Comparison of ENCODE assay signal across 9 mouse cellular contexts in the genomic region with DNA sequence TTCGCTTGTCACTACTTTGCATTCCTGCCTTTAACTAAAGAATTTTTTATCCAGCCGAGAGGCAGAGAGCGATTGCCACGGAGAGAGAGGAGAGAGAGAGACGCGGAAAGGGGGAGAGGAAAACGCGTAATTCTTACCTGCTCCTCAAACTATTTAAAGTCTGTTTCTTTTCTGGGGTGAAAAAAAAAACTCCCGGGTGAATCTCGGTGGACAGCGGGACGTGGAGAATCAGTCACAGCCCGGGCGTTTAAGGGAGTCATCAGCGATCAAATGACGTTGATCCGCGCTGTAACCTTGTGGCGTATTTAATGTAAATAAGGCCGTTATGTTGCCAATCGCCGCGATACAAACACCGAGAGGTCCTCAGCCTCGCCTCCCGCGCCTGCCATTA. TPM values are rescaled to one million over a fixed set of nuclear protein-coding genes. Genes with fewer than 3 reads are reported as not detected.
A peak's percentile ranks its signal among the peaks of the same experiment; 100 is the strongest.
DNase-seq lines count a peak whose midpoint lies in the region; ATAC-seq lines count a peak whose summit lies in the region.
"Had no signal": no experiment of that assay in that cellular context is flagged by ENCODE, and none has a peak within 500 bp of the region (broad histone marks: within the 10 kb centered on the region; RNA-seq: fewer than 3 reads in every experiment).

A gene (minus strand): TSS at position 330 of the 391 bp plus-strand sequence.

- peak within 1 kb of the TSS; percentile 63 for H3K4me3 ChIP-seq in heart, embryonic 11.5 days (ENCODE audit: low read depth, low read length)
- peak within 1 kb of the TSS; percentile 64 for H3K4me3 ChIP-seq in forebrain, embryonic 16.5 days (replicated peaks; ENCODE audit: low read length)
- peak within 1 kb of the TSS; percentile 65 for H3K4me3 ChIP-seq in neural tube, embryonic 14.5 days (ENCODE audit: low read depth, low read length)

- H3K27me3 ChIP-seq in heart, embryonic 11.5 days (ENCODE audit: control insufficient read depth, insufficient read depth, low read length): peaks cover 65% of the 10 kb centered on the region
- no peaks in the 10 kb centered on the region; the same call in 1 of the 2 replicates for H3K27me3 ChIP-seq in forebrain, embryonic 16.5 days (replicated peaks; ENCODE audit: control insufficient read depth, insufficient read depth, low read length)
- no peaks in the 10 kb centered on the region for H3K27me3 ChIP-seq in neural tube, embryonic 14.5 days (ENCODE audit: control insufficient read depth, insufficient read depth, low read length)

- no peak for ATAC-seq in heart, embryonic 11.5 days (replicated peaks; ENCODE audit: insufficient number of reproducible peaks, low FRiP score, low TSS enrichment)
- no peak for ATAC-seq in forebrain, embryonic 16.5 days
- no peak for ATAC-seq in neural tube, embryonic 14.5 days (ENCODE audit: low read depth)

- intact Hi-C loops in left cerebral cortex, postnatal 14 days (cut with DNase I): no loop called here

- no peak for DNase-seq in heart, adult 9 months (ENCODE audit: low spot score in 2 of 2)
- DNase-seq in cerebellum, adult 11-12 months: peak; percentile 56
- no peak for DNase-seq in left cerebral cortex, postnatal 14 days (ENCODE audit: low spot score in 2 of 2)
- no peak for DNase-seq in spleen, adult 18-20 months
- no peak for DNase-seq in T-cell, adult 2 months (ENCODE audit: low spot score)

- no peak within 1 kb of the TSS for H3K27ac ChIP-seq in heart, embryonic 11.5 days (ENCODE audit: low read depth, low read length)
- H3K27ac ChIP-seq in forebrain, embryonic 16.5 days (ENCODE audit: low read length): peak within 1 kb of the TSS; percentile 42
- peak within 1 kb of the TSS; percentile 73 for H3K27ac ChIP-seq in neural tube, embryonic 14.5 days (ENCODE audit: low read depth, low read length)

- under 1% methylated on average over 27 of the region's 27 CpGs for WGBS in heart, embryonic 11.5 days (ENCODE audit: insufficient replicate concordance)
- WGBS in forebrain, embryonic 16.5 days: under 1% methylated on average over 27 of the region's 27 CpGs
- under 1% methylated on average over 27 of the region's 27 CpGs for WGBS in neural tube, embryonic 14.5 days

- no peaks in the 10 kb centered on the region for H3K9me3 ChIP-seq in heart, embryonic 11.5 days (replicated peaks; ENCODE audit: control insufficient read depth, low read length)
- no peaks in the 10 kb centered on the region for H3K9me3 ChIP-seq in forebrain, embryonic 16.5 days (ENCODE audit: control insufficient read depth, low read length)
- no peaks in the 10 kb centered on the region for H3K9me3 ChIP-seq in neural tube, embryonic 14.5 days (ENCODE audit: control insufficient read depth, low read length)

- H3K36me3 ChIP-seq in heart, embryonic 11.5 days (ENCODE audit: control insufficient read depth, insufficient read depth, low read length): no peaks in the 10 kb centered on the region
- H3K36me3 ChIP-seq in forebrain, embryonic 16.5 days (ENCODE audit: control insufficient read depth, insufficient read depth): no peaks in the 10 kb centered on the region
- H3K36me3 ChIP-seq in neural tube, embryonic 14.5 days (ENCODE audit: control insufficient read depth, insufficient read depth, low read length): no peaks in the 10 kb centered on the region
- H3K36me3 ChIP-seq: G1E had no signal

- H3K4me2 ChIP-seq in heart, embryonic 11.5 days: peak within 1 kb of the TSS; percentile 96
- peak within 1 kb of the TSS; percentile 97 for H3K4me2 ChIP-seq in forebrain, embryonic 16.5 days (ENCODE audit: low read length)
- peak within 1 kb of the TSS; percentile 96 for H3K4me2 ChIP-seq in neural tube, embryonic 14.5 days (ENCODE audit: low read depth, low read length)

- peak within 1 kb of the TSS; percentile 75 for H3K9ac ChIP-seq in heart, embryonic 11.5 days (ENCODE audit: low read depth, low read length)
- H3K9ac ChIP-seq in forebrain, embryonic 16.5 days (replicated peaks; ENCODE audit: low read depth, low read length): peak within 1 kb of the TSS; percentile 64
- H3K9ac ChIP-seq in neural tube, embryonic 14.5 days (replicated peaks; ENCODE audit: low read depth, low read length): peak within 1 kb of the TSS; percentile 70

- no peaks in the 10 kb centered on the region for H3K4me1 ChIP-seq in heart, embryonic 11.5 days (ENCODE audit: control insufficient read depth, insufficient read depth, low read length)
- peaks cover 29% of the 10 kb centered on the region for H3K4me1 ChIP-seq in forebrain, embryonic 16.5 days (replicated peaks; ENCODE audit: control insufficient read depth, insufficient read depth, low read length)
- H3K4me1 ChIP-seq in neural tube, embryonic 14.5 days (ENCODE audit: control insufficient read depth, insufficient read depth, low read length): peaks cover 5% of the 10 kb centered on the region

RNA-seq across cellular contexts. Expression of the gene that starts here (rescaled TPM):
- polyA plus RNA-seq in heart, embryonic 11.5 days (2014; fragmentation: Nextera tagmentation; extraction: Ambion mirVana): 2.4 and 2.8 TPM in 2 replicates
- polyA plus RNA-seq in forebrain, embryonic 16.5 days (2015; fragmentation: Nextera tagmentation; extraction: Ambion mirVana): 29.1 and 31.1 TPM in 2 replicates
- total RNA-seq in left cerebral cortex, postnatal 14 days (2021): 10 to 100 TPM; 28.7 to 30.0 TPM
- 45.7 and 54.9 TPM in 2 replicates for polyA plus RNA-seq in neural tube, embryonic 14.5 days (2014; fragmentation: Nextera tagmentation; extraction: Ambion mirVana)
- polyA plus RNA-seq: G1E had no signal
